Mouse (Mus musculus) erythroblast, embryonic 14.5 days (primary cell): ENCODE results near the gene Pdgfa. TPM values are rescaled to one million over a fixed set of nuclear protein-coding genes. Genes with fewer than 3 reads are reported as not detected.

ENCODE experiments used
- H3K27me3 ChIP-seq: 2 replicates; pipeline ENCODE4 v1.6.1; 2012; ENCODE audit warnings: inconsistent platforms; ENCODE audit not compliant: control insufficient read depth
- H3K36me3 ChIP-seq: 2 replicates; pipeline ENCODE4 v1.6.1; 2012; ENCODE audit warnings: mild to moderate bottlenecking, inconsistent platforms; ENCODE audit not compliant: control insufficient read depth
- H3K4me1 ChIP-seq: 2 replicates; pipeline ENCODE4 v1.6.1; 2012; ENCODE audit warnings: inconsistent platforms; ENCODE audit not compliant: control insufficient read depth
- H3K4me3 ChIP-seq: replicated peaks from 2 replicates; pipeline ENCODE3; 2012; ENCODE audit warnings: moderate library complexity, mild to moderate bottlenecking, inconsistent platforms
- H3K9me3 ChIP-seq: 2 replicates; pipeline ENCODE4 v1.6.1; 2012; ENCODE audit warnings: low read length, inconsistent platforms, mixed read lengths; ENCODE audit not compliant: control insufficient read depth
- GATA1 ChIP-seq: IDR thresholded peaks from 2 replicates; pipeline ENCODE4 v1.6.1; 2012; ENCODE audit warnings: low read length, inconsistent platforms, mixed read lengths
- TAL1 ChIP-seq: IDR thresholded peaks from 3 replicates; pipeline ENCODE4 v1.6.1; 2012; ENCODE audit warnings: low read length, inconsistent platforms, mixed read lengths
- polyA plus RNA-seq: library from polyadenylated mRNA; stranded (reverse); fragments of >175 nt; gene quantifications from 2 replicates; pipeline ENCODE4 v1.2.3, GENCODE M21; 2012

Pdgfa gene
- polyA plus RNA-seq, 1 experiment = 0.02 TPM

- H3K36me3 ChIP-seq = no peaks in the 10 kb centered on the region
- no peak overlapping the region for H3K4me3 ChIP-seq
- H3K4me1 ChIP-seq = no peaks in the 10 kb centered on the region
- H3K27me3 ChIP-seq = peaks cover 53% of the 10 kb centered on the region
- H3K9me3 ChIP-seq = no peaks in the 10 kb centered on the region; the same call in 1 of the 2 replicates
- TF ChIP-seq TAL1 (no peak), GATA1 (no peak)
These were observed 6.3 kb downstream of the Pdgfa start for GRCm38 (mm10) chr5:138990659-138991380.

- peaks cover 40% of the 10 kb centered on the region for H3K27me3 ChIP-seq
- no peaks in the 10 kb centered on the region; the same call in 1 of the 2 replicates for H3K9me3 ChIP-seq
- no peaks in the 10 kb centered on the region for H3K36me3 ChIP-seq
- no peak overlapping the region for H3K4me3 ChIP-seq
- no peak for TF ChIP-seq TAL1
- no peak for TF ChIP-seq GATA1
- H3K4me1 ChIP-seq = no peaks in the 10 kb centered on the region
These were observed 7.6 kb downstream of the Pdgfa start for GRCm38 (mm10) chr5:138989567-138989966.

GRCm38 (mm10) chr5:138988764-138989163 lies 8.4 kb downstream of the Pdgfa start:
- Histone ChIP-seq H3K27me3 (peaks cover 32% of the 10 kb centered on the region), H3K4me3 (no peak overlapping the region), H3K4me1 (no peaks in the 10 kb centered on the region), H3K36me3 (no peaks in the 10 kb centered on the region), H3K9me3 (no peaks in the 10 kb centered on the region)
- TF ChIP-seq GATA1 (no peak), TAL1 (no peak)

GRCm38 (mm10) chr5:138987994-138988393 lies 9.2 kb downstream of the Pdgfa start:
- H3K9me3 ChIP-seq = no peaks in the 10 kb centered on the region
- no peaks in the 10 kb centered on the region for H3K36me3 ChIP-seq
- peaks cover 25% of the 10 kb centered on the region for H3K27me3 ChIP-seq
- no peak overlapping the region for H3K4me3 ChIP-seq
- H3K4me1 ChIP-seq = no peaks in the 10 kb centered on the region
- TF ChIP-seq GATA1 = no peak
- TF ChIP-seq TAL1 = no peak

- Histone ChIP-seq H3K27me3 (no peaks in the 10 kb centered on the region), H3K4me1 (no peaks in the 10 kb centered on the region), H3K9me3 (no peaks in the 10 kb centered on the region), H3K36me3 (no peaks in the 10 kb centered on the region), H3K4me3 (no peak overlapping the region)
- TF ChIP-seq TAL1 (no peak), GATA1 (no peak)
These were observed 15.2 kb downstream of the Pdgfa start for GRCm38 (mm10) chr5:138981921-138982320.

GRCm38 (mm10) chr5:138980608-138981007 lies 16.6 kb downstream of the Pdgfa start:
- H3K9me3 ChIP-seq = no peaks in the 10 kb centered on the region
- H3K36me3 ChIP-seq = no peaks in the 10 kb centered on the region
- no peak overlapping the region for H3K4me3 ChIP-seq
- H3K4me1 ChIP-seq = no peaks in the 10 kb centered on the region
- H3K27me3 ChIP-seq = no peaks in the 10 kb centered on the region
- no peak for TF ChIP-seq GATA1
- TF ChIP-seq TAL1 = no peak

GRCm38 (mm10) chr5:138979840-138980239 lies 17.3 kb downstream of the Pdgfa start:
- Histone ChIP-seq H3K4me1 (no peaks in the 10 kb centered on the region), H3K27me3 (no peaks in the 10 kb centered on the region)

GRCm38 (mm10) chr5:138977759-138978158 lies 19.4 kb downstream of the Pdgfa start:
- Histone ChIP-seq H3K36me3 (no peaks in the 10 kb centered on the region), H3K9me3 (no peaks in the 10 kb centered on the region), H3K4me1 (no peaks in the 10 kb centered on the region), H3K4me3 (no peak overlapping the region), H3K27me3 (no peaks in the 10 kb centered on the region)
- TF ChIP-seq TAL1 (no peak), GATA1 (no peak)

More at GRCm38 (mm10) chr5:138979840-138980239, 17.3 kb downstream of the Pdgfa start:
- no peaks in the 10 kb centered on the region for H3K9me3 ChIP-seq
- H3K36me3 ChIP-seq = no peaks in the 10 kb centered on the region
- TF ChIP-seq GATA1 (no peak), TAL1 (no peak)
- H3K4me3 ChIP-seq = no peak overlapping the region

- H3K4me1 ChIP-seq = no peaks in the 10 kb centered on the region
- H3K36me3 ChIP-seq = no peaks in the 10 kb centered on the region
- H3K9me3 ChIP-seq = no peaks in the 10 kb centered on the region
- no peak for TF ChIP-seq GATA1
- TF ChIP-seq TAL1 = no peak
- H3K4me3 ChIP-seq = no peak overlapping the region
- H3K27me3 ChIP-seq = no peaks in the 10 kb centered on the region
These were observed 22.2 kb downstream of the Pdgfa start for GRCm38 (mm10) chr5:138974911-138975485.

GRCm38 (mm10) chr5:138973480-138973879 lies 23.7 kb downstream of the Pdgfa start:
- Histone ChIP-seq H3K9me3 (no peaks in the 10 kb centered on the region), H3K36me3 (no peaks in the 10 kb centered on the region), H3K4me1 (no peaks in the 10 kb centered on the region), H3K4me3 (no peak overlapping the region), H3K27me3 (no peaks in the 10 kb centered on the region)
- TF ChIP-seq GATA1 = no peak
